Mouse (Mus musculus) small intestine, adult 2 months (tissue): ENCODE results near the gene Zfp775. TPM values are rescaled to one million over a fixed set of nuclear protein-coding genes. Genes with fewer than 3 reads are reported as not detected.
"Not testable (repeated sequence)": the region's sequence is repeated elsewhere in the genome, so short reads cannot be mapped to it uniquely, and the experiment has no call there.

ENCODE experiments used
- H3K27ac ChIP-seq: fragments of 200-500 bp; 2 replicates; pipeline ENCODE4 v1.5.1; 2012; ENCODE audit warnings: low read depth, low read length, control low read depth, inconsistent platforms; ENCODE audit not compliant: insufficient read depth
- H3K27me3 ChIP-seq: fragments of 200-500 bp; 2 replicates; pipeline ENCODE4 v1.6.1; 2012; ENCODE audit warnings: mild to moderate bottlenecking, moderate library complexity, low read length, inconsistent platforms; ENCODE audit not compliant: control insufficient read depth, insufficient read depth
- H3K36me3 ChIP-seq: fragments of 200-500 bp; 2 replicates; pipeline ENCODE4 v1.6.1; 2012; ENCODE audit warnings: mild to moderate bottlenecking, low read length, control low read depth, inconsistent platforms; ENCODE audit not compliant: control insufficient read depth, insufficient read depth
- H3K4me1 ChIP-seq: fragments of 200-500 bp; 2 replicates; pipeline ENCODE4 v1.6.1; 2012; ENCODE audit warnings: low read length, inconsistent platforms, mixed read lengths; ENCODE audit not compliant: control insufficient read depth, insufficient read depth, insufficient read length
- H3K4me3 ChIP-seq: fragments of 200-500 bp; 2 replicates; pipeline ENCODE4 v1.5.1; 2012; ENCODE audit warnings: low read depth, mild to moderate bottlenecking, control low read depth, inconsistent platforms, low read length, moderate library complexity
- CTCF ChIP-seq: fragments of 200-500 bp; IDR thresholded peaks from 2 replicates; pipeline ENCODE4 v1.5.1; 2012; ENCODE audit warnings: low read depth, mild to moderate bottlenecking, control low read depth, inconsistent platforms, low read length, moderate library complexity, mixed read lengths; ENCODE audit not compliant: insufficient replicate concordance, insufficient read length; ENCODE audit errors: extremely low read depth
- POLR2A ChIP-seq: fragments of 200-500 bp; IDR thresholded peaks from 2 replicates; pipeline ENCODE4 v1.6.1; 2012; ENCODE audit warnings: low read depth, mild to moderate bottlenecking, control low read depth, inconsistent platforms, low read length, moderate library complexity
- WGBS: fragments of 180-500 bp; shearing (Covaris S2); methylation state at CpG from one replicate; pipeline ENCODE4 v1.1.7; 2018; 5-methylcytosine and 5-hydroxymethylcytosine counted together
- polyA plus RNA-seq: library from polyadenylated mRNA; depleted of rRNA; stranded (reverse); fragments of >200 nt; gene quantifications from 2 replicates; pipeline ENCODE4 v1.2.3, GENCODE M21; 2012

The Zfp775 gene
- polyA plus RNA-seq, 1 experiment = 3.1 TPM

DNA sequence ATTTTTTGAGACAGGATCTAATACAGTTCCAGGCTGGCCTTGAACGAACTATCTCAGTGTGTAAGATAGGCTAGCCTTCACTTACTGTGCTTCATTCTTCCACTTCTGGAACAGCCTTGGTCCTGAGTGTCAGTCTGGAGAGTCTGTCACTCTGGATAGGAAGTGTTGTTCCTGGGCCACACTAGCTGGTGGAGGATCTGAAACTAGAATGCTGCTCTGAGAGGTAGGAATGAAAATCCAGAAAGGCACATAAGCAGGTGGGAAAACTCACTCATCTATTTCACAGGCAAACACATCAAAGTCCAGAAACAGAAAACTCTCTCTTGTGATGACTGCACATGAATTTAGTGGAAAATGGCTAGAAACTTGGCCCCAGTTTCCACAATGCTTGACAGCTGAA is 1.3 kb upstream of the Zfp775 start:
- Histone ChIP-seq H3K27ac (no peak overlapping the region), H3K27me3 (no peaks in the 10 kb centered on the region), H3K4me1 (peaks cover 6% of the 10 kb centered on the region), H3K36me3 (peaks cover 8% of the 10 kb centered on the region), H3K4me3 (no peak overlapping the region)
- 83% methylated on average over 1 of the region's 1 CpGs for WGBS
- TF ChIP-seq CTCF (no peak), POLR2A (no peak)

DNA sequence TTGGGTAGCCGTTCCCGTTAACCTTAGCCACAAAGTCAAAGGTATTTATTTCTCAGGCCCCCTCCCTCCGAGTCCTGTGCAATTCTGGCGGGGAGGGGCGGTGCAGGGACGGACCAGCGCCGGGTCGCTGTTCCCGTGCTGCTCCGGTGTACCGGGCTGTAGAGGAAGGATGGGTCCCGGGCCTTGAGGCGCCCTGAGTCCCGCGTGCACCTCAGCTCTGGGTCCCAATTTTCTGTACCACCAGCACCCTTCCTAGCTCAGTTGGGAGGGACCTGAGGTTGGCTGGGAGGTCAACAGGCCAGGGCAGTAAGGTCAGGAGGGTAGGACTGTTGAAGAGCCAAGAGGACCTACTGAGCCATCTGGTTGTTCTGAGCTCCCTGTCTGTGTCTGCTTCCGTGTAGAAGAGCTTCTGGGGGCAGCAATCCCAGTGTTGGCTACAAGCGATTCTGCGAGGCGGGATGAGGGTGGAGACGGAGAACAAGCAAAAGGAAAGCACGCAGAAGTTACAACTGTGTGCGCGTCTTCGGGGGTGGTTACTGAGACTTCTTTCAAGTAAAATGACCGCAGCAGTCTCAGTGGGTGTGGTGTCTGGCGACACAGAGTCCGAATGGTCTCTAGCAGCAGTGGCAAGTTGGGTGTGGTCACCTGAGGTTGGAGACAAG is 348 bp downstream of the Zfp775 start:
- 0% methylated on average over 28 of the region's 28 CpGs for WGBS
- Histone ChIP-seq H3K27ac (peak overlapping the region; percentile 76), H3K4me3 (peak overlapping the region; percentile 95), H3K27me3 (no peaks in the 10 kb centered on the region), H3K4me1 (peaks cover 6% of the 10 kb centered on the region), H3K36me3 (peaks cover 5% of the 10 kb centered on the region)
- TF ChIP-seq POLR2A (0 out of 2 replicates have a peak, but pooled peaks have one; percentile 20), CTCF (no peak)

DNA sequence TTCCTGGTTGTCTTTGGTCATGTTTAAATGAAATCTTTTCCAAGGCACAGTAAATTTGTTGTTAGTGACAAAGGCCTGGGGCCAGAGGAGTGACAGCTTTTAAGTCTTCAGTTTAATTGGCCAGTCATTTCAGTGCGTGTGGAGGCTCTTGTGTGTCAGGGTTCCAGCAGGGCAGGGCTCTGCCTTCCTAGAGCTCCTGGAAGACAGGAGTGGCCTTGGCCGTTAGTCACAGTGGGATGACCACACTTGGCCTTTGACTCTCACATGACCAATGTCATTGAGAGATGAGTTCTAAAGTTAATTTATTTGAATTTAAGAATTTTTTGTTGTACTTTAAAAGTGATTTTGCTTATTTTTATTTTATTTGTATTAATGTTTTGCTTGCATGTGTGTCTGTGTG is 6.3 kb downstream of the Zfp775 start:
- Histone ChIP-seq H3K27ac (no peak overlapping the region), H3K4me3 (no peak overlapping the region), H3K36me3 (no peaks in the 10 kb centered on the region), H3K4me1 (no peaks in the 10 kb centered on the region), H3K27me3 (no peaks in the 10 kb centered on the region)
- 89% methylated on average over 2 of the region's 2 CpGs for WGBS
- no peak for TF ChIP-seq CTCF
- TF ChIP-seq POLR2A = no peak

DNA sequence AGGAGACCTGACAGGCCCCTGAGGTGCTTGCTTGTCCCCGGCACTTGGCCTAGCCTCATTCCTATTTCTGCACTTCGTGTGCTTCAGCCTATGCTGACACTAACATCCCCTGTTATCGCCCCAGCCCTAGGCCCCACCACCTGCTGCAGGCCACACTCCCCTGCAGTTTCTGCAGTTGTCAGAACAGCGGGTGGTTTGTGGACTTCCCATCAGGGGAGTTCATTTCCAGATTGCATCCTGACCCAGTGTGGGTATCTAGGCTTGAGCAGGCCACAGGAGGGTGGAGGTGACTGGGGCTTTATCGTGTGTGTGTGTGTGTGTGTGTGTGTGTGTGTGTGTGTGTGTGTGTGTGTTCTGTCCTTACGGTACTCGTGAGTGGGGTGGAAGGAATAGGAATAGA is 7.6 kb downstream of the Zfp775 start:
- Histone ChIP-seq H3K27ac (no peak overlapping the region), H3K4me3 (no peak overlapping the region)

DNA sequence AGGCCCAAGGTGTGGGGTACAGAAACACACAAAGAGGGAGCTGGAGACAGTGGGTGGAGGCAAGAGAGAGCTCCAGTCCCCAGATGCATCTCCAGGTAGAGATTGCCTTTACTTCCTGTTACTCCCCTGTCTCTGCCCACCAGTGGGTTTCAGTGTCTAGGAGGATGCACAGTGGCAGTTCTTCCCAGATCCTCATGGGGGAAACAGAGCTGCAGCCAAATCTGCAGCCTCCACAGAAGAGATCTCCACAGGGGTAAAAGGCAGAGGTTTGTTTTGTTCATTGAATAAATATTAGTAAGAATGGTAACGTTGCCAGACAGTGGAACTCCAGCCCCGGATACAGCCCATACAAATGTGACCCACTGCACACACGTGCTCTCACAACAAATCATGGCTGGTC is 8.8 kb downstream of the Zfp775 start:
- H3K4me3 ChIP-seq = no peak overlapping the region
- TF ChIP-seq POLR2A = no peak
- no peak for TF ChIP-seq CTCF

More for the DNA sequence above, 7.6 kb downstream of the Zfp775 start:
- Histone ChIP-seq H3K4me1 (no peaks in the 10 kb centered on the region), H3K36me3 (no peaks in the 10 kb centered on the region), H3K27me3 (no peaks in the 10 kb centered on the region)
- 81% methylated on average over 7 of the region's 7 CpGs for WGBS
- TF ChIP-seq POLR2A = no peak
- no peak for TF ChIP-seq CTCF

DNA sequence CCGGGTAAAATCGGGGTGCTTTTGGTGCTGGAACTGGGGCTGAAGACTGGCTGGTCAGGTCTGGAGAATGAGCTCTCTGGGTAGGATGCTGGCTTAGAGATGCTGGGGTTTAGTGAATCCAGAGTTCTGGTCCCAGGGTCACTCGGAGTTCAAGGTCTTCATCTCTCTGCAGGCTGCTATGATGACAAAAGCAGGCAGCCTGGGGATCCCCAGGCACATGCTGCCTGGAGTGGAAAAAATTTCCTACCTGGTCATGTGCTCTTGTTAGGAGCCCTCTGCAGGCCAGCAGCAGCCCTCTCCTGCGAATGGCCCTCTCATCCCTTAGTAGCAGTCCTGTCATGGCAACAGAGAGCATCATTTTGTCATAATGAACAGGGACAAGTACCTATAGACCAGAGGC is 11.6 kb downstream of the Zfp775 start:
- TF ChIP-seq CTCF (no peak), POLR2A (no peak)
- H3K27me3 ChIP-seq = no peaks in the 10 kb centered on the region
- H3K27ac ChIP-seq = no peak overlapping the region
- H3K36me3 ChIP-seq = no peaks in the 10 kb centered on the region
- no peak overlapping the region for H3K4me3 ChIP-seq
- no peaks in the 10 kb centered on the region for H3K4me1 ChIP-seq
- WGBS = 95% methylated on average over 4 of the region's 4 CpGs

More for the DNA sequence above, 8.8 kb downstream of the Zfp775 start:
- H3K36me3 ChIP-seq = no peaks in the 10 kb centered on the region
- H3K4me1 ChIP-seq = no peaks in the 10 kb centered on the region
- no peaks in the 10 kb centered on the region for H3K27me3 ChIP-seq
- 58% methylated on average over 3 of the region's 3 CpGs for WGBS
- H3K27ac ChIP-seq = no peak overlapping the region

DNA sequence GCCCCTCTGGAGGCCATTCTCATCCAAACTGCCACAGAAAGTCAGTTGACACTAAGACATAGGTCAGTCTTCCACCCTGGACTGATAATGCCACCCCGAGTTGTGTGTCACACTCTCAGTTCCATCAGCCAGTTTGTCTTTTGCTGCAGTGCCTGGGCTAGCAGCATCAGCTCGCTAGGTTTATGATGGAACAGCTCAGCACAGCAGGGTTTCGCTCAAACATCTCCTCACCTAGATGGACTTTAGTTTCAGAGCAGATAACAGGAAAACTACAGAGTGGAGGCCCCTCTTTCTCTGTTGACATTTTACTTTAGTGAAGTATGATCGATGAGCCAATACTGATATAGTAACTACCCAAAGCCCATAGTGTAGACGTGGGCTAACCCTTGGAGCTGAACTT is 12.9 kb downstream of the Zfp775 start:
- H3K36me3 ChIP-seq = peaks cover 2% of the 10 kb centered on the region
- WGBS = 62% methylated on average over 5 of the region's 5 CpGs
- no peak overlapping the region for H3K4me3 ChIP-seq
- no peaks in the 10 kb centered on the region for H3K27me3 ChIP-seq
- TF ChIP-seq POLR2A (no peak), CTCF (no peak)
- H3K4me1 ChIP-seq = no peaks in the 10 kb centered on the region
- H3K27ac ChIP-seq = no peak overlapping the region

DNA sequence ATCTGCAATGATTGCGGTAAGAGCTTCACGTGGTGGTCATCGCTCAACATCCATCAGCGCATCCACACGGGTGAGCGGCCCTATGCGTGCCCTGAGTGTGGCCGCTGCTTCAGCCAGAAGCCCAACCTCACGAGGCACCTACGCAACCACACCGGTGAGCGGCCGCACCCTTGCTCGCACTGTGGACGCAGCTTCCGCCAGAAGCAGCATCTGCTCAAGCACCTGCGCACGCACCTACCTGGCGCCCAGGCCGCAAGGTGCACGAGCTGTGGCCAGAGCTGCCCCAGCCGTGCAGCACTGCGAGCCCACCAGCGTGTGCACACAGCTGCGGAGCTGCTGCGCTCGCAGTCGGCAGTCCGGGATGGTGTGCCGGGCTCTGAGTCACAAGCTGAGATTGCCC is 18.2 kb downstream of the Zfp775 start:
- Histone ChIP-seq H3K4me1 (no peaks in the 10 kb centered on the region), H3K27me3 (no peaks in the 10 kb centered on the region), H3K36me3 (peaks cover 6% of the 10 kb centered on the region), H3K27ac (no peak overlapping the region), H3K4me3 (no peak overlapping the region)
- no peak for TF ChIP-seq POLR2A
- no peak for TF ChIP-seq CTCF
- WGBS = 95% methylated on average over 30 of the region's 30 CpGs

DNA sequence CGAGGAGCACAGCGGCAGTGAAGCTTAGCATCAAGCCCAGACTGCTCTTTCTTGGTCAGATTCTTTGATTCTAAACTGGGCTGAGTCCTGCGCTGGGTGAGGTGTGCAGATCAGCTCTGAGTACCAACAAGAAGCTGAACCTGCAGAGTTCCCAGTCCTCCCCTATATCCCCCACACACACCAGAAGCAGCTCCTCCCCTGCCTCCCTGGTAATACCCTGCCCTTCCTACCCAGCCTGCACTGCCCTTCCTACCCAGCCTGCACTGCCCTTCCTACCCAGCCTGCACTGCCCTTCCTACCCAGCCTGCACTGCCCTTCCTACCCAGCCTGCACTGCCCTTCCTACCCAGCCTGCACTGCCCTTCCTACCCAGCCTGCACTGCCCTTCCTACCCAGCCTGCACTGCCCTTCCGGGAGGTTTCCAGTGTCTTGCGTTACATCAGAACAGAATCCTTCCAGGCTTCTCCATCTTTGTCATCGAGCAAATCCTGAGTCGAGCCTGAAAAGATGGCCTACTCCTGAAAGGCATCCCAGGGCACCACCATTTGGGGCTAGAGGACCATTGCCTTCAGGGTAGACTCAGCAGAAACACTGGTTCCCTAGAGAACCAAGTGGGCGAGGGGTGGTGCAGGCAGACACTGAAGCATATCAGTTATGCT is 20.5 kb downstream of the Zfp775 start:
- not testable (repeated sequence) for H3K27ac ChIP-seq, H3K4me1 ChIP-seq, H3K27me3 ChIP-seq, H3K4me3 ChIP-seq, H3K36me3 ChIP-seq
- WGBS = 88% methylated on average over 8 of the region's 8 CpGs
